Mouse (Mus musculus) inflammation-experienced regulatory T-cells, adult 6 months (primary cell): ENCODE results near the gene Krt73. TPM values are rescaled to one million over a fixed set of nuclear protein-coding genes. Genes with fewer than 3 reads are reported as not detected.

ENCODE experiments used
- ATAC-seq: one replicate; pipeline ENCODE4 v1.8.0; 2017
- polyA plus RNA-seq, 3 experiments: library from polyadenylated mRNA; unstranded; fragments of 100-300 nt; shearing (Covaris generic); gene quantifications; one replicate each; pipeline ENCODE4 v1.2.1; 2017

Krt73 gene
- polyA plus RNA-seq: not detected

DNA sequence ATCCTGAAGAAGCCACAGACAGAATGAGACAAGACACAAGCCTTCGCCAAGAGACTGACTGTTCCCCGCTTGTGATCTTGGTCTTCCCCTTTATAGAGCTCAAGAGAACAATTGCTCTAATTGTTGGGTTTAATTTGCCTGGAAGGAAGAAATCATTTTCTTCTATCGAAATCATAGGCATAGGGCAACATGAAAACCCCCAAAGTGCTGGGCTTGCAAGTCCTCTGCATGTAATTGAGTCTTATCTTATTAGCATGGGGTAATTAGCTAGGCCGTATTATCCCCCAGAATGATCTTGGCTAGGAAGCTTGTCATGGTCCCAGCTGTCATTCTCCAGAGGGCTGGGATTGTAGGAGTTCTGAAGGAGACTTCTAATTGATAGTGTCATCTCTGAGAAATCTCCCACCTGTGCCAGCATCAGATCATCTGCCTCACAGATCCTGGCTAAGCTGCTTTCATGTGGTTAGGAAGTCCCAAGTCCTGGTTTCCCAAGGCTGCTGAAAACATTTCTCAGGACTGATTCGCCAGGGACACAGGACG lies at the start of gene Krt73:
Gene Krt73 (minus strand): TSS at position 51 of the 540 bp plus-strand sequence.
- ATAC-seq: no peak

- no peak for ATAC-seq
Measured at GRCm38 (mm10) chr15:101850694-101851093, 48.5 kb upstream of the Krt73 start, which contains the start of gene Krt1. Gene Krt1 (minus strand): TSS chr15:101850794.

GRCm38 (mm10) chr15:101845971-101846403 lies 43.8 kb upstream of the Krt73 start:
- ATAC-seq: peak; percentile 58

DNA sequence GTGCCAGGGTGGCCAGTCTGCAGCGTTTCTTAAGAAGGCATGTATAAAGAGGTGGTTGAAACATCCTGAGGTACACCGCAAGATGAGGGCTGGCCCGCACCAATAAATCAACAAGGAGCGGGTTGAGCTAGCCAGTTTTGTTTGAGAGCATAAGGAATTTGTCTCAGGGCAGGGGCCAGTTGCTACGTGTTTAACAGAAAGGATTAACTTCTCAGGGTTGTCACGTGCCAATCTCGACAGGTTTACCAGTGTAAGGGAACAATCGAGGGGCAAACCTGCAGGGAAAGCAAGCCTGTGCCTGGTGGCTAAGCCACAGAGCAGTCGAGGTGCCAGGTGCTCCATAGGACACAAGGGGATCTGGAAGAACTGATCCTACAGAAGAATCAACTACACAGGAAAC lies 41.0 kb upstream of the Krt73 start:
- no peak for ATAC-seq

DNA sequence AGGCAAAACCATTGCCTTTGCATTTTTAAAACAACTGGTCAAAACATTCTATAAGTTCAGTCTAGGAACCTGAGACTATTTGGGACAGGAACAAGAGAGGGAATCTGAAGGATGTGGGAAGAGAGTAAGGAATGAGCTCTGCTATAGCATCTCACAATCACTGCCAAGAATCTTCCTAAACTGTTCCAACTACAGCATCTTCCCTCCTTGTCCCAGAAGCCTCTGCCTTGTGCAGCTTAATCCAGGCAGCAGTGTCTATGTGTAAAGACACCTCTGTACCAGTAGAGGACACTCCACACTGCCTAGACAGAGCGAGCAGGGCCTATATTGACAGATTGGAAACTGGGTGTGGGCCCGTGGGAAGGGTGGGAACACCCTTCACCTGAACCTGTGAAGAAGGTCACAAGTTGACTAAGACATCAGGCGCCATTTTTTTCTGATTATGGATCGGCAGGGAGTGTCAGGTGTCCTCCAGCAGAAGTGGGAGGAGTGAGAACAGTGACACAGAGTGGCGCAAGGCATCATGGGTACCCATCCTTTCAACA lies 32.7 kb upstream of the Krt73 start:
- ATAC-seq: no peak

DNA sequence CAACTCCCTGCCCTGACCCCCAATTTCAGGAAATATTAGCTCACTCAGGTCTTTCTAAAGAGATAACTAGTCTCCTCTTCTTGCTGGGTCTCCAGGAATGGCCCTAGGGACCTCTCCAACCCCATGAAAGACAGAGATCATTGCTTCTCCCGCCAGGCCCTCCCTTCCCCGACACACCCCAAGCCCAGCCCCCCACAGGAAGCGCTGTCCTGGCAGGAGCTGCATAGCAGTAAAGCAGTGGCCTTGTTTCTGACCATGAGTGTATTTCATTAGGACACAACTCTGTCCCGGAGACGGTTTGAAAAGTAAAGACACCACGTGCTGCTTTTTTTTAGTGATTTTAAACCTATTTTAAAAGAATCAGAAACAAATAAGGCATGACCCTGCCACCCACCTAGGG lies 31.0 kb upstream of the Krt73 start:
- ATAC-seq: no peak

GRCm38 (mm10) chr15:101829441-101829840 lies 27.3 kb upstream of the Krt73 start:
- no peak for ATAC-seq

GRCm38 (mm10) chr15:101821786-101822185 lies 19.6 kb upstream of the Krt73 start:
- no peak for ATAC-seq

DNA sequence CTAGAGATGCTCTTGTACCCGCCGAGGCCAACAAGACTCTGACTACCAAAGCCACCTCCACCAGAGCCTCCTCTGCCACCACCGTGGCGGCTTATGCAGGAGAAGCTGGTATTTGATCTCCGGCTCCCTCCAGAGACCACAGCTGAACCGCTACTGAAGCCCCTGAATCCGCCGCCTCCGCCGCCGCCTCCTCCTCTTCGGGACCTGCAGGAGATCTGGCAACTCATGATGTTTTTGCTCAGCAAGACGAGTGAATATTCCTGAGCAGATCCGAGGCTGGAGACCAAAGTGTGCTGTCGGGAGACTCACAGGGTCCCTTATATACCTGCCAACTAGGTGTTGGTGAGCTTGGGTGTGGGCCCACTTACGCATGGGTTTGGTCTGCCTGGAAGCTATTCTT lies 15.7 kb upstream of the Krt73 start, which contains the start of gene Krt2:
Gene Krt2 (minus strand): TSS at position 295 of the 400 bp plus-strand sequence.
- no peak for ATAC-seq

DNA sequence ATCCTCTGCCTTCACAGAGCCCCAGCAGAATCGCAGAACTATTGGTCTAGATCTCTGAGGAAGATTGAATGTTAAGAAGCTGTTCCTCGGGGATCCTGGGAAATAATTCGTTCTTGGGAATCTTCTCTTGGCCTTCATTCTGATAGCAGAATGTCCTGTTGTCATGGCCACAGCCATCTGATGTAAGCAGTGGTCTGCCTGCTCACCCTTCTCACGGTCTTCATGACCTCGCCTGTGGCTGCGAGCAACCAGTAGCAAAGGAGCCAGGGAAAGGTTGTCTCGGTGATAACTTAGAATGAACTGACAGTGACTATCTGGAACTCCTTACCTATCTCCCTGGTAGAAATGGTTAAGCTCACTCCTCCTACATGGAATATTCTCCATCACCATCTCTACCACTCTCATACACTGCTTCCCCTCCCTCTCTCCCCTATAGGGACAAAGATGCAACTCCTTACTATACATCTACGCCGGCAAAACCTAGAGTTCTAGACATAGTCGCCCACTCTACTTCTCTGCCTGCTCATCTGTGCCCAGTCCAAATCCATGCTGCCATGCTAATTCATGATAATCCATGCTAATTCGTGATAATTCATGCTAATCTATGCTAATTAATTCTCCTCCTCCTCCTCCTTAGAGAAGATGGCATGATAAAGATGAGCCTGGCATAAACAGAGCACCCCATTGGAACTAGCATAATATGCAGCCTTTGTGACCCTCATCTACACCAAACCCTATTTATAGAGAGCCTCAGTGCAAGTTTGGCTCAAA lies 1.1 kb upstream of the Krt73 start:
- ATAC-seq: no peak

DNA sequence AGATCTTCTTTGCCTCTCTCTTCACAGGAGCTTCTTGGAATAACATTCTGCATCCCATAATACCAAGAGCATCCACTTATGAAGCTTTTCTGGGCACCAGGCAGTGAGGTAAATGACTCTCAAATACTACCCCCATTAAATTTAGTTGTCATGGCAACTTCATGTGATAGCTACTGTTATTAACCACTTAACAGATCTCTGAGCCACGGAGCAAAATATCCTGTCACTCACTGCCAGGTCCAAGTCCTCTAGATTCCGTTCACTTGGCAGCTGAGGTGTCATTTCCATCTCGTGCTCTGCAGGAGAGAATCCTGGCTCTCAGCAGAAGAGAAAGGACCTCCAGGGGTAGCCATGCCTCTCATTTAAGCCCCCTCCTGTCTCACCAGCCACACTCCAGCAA lies 11.3 kb downstream of the Krt73 start:
- no peak for ATAC-seq

DNA sequence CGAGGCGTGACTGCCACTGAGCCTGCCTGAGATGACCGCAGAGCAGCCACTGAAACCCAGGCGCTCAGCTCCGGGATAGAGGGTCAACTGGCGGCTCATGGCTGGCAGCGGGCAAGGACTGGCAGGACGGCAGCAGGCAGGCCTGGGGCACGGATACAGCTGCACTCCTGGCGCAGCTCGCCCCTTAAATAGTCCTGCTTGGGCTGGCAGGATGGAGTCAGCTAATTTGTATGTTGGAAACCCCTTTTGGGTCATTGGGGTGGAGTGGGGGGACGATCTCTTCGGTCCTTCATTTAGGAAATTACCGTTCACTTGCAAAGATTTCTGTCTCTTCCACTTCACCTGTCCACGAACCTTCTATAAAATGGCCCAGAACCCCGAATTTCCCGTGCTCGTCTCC lies 15.8 kb downstream of the Krt73 start, which contains the start of gene Krt72:
Gene Krt72 (minus strand): TSS at position 101 of the 400 bp plus-strand sequence.
- ATAC-seq: no peak

- ATAC-seq: no peak
Measured at GRCm38 (mm10) chr15:101773420-101773819, 28.7 kb downstream of the Krt73 start.

GRCm38 (mm10) chr15:101772711-101773081 lies 29.4 kb downstream of the Krt73 start:
- no peak for ATAC-seq

- ATAC-seq: no peak
Measured at GRCm38 (mm10) chr15:101772080-101772710, 30.0 kb downstream of the Krt73 start.

GRCm38 (mm10) chr15:101770226-101770625 lies 31.9 kb downstream of the Krt73 start:
- no peak for ATAC-seq

Other genes starting within 250 kb of the Krt73 start
- gene Krt90, start 239.4 kb downstream of the Krt73 start, polyA plus RNA-seq: not detected
- gene Krt75, start 228.4 kb downstream of the Krt73 start, polyA plus RNA-seq: under 1 TPM in 1 of 3 experiments, not detected in 2; 0.11 TPM
- gene Gm5414, start 174.2 kb downstream of the Krt73 start, polyA plus RNA-seq: not detected
- not detected for gene Gm5478, start 155.0 kb downstream of the Krt73 start, polyA plus RNA-seq
- gene Krt6b, start 122.1 kb downstream of the Krt73 start, polyA plus RNA-seq: under 1 TPM in 1 of 3 experiments, not detected in 2; 0.16 TPM
- gene Krt6a, start 108.0 kb downstream of the Krt73 start, polyA plus RNA-seq: not detected
- gene Krt5, start 89.4 kb downstream of the Krt73 start, polyA plus RNA-seq: not detected
- not detected for gene Krt71, start 59.2 kb downstream of the Krt73 start, polyA plus RNA-seq
- gene Krt72, start 15.9 kb downstream of the Krt73 start, polyA plus RNA-seq: not detected
- not detected for gene Krt2, start 15.8 kb upstream of the Krt73 start, polyA plus RNA-seq
- gene Krt1, start 48.4 kb upstream of the Krt73 start, polyA plus RNA-seq: not detected
- not detected for gene Krt77, start 67.4 kb upstream of the Krt73 start, polyA plus RNA-seq
- gene Krt76, start 90.6 kb upstream of the Krt73 start, polyA plus RNA-seq: not detected
- gene Krt4, start 122.4 kb upstream of the Krt73 start, polyA plus RNA-seq: not detected
- not detected for gene Krt79, start 138.0 kb upstream of the Krt73 start, polyA plus RNA-seq
- not detected for gene Krt78, start 151.9 kb upstream of the Krt73 start, polyA plus RNA-seq
- gene Krt8, start 202.1 kb upstream of the Krt73 start, polyA plus RNA-seq: under 1 TPM in 1 of 3 experiments, not detected in 2; 0.23 TPM
- gene Krt18, start 225.8 kb upstream of the Krt73 start, polyA plus RNA-seq: 1 to 10 TPM in 2 of 3 experiments, under 1 TPM in 1; 0.41 to 1.2 (median 1.2) TPM